Mouse (Mus musculus) G1E (cell line): ENCODE results near the gene Slc22a13.

Source experiments
- CTCF ChIP-seq: IDR thresholded peaks from 2 replicates; pipeline ENCODE4 v1.5.1; 2012; ENCODE audit warnings: low read depth, low read length, inconsistent platforms, mixed read lengths
- GATA1 ChIP-seq: IDR thresholded peaks from 2 replicates; pipeline ENCODE4 v1.6.1; 2012; ENCODE audit warnings: borderline replicate concordance, low read length, inconsistent platforms, mixed read lengths
- POLR2AphosphoS5 ChIP-seq: IDR thresholded peaks from 2 replicates; pipeline ENCODE4 v1.6.1; 2012; ENCODE audit warnings: low read depth, low read length, inconsistent platforms; ENCODE audit not compliant: insufficient replicate concordance
- TAL1 ChIP-seq: conservative IDR thresholded peaks from 2 replicates; pipeline ENCODE4 v1.6.1; 2012; ENCODE audit warnings: low read depth, low read length, inconsistent platforms, mixed read lengths

DNA sequence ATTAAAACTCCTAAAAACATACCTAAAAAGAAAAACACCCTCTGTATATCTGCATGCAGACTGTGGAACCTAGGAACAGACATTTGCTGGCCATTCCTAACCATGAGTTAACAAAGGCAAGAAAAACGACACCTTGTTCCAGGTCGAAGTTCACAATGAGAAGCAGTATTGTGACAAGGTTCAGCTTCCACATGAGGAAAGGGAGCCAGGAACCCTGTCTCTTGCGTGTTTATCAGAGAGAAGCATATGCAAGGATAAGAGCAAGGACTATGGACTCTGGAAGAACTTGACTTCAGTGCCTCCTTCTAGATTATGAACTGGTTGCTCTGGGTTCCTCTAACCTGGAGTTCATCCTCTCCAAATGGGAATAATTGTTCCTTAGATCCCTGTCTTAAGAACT lies 35.1 kb upstream of the Slc22a13 start:
- no peak for TF ChIP-seq GATA1
- no peak for TF ChIP-seq POLR2AphosphoS5
- no peak for TF ChIP-seq CTCF
- no peak for TF ChIP-seq TAL1
